Mouse (Mus musculus) G1E (cell line): ENCODE data around the gene Ccdc144b. TPM values are rescaled to one million over a fixed set of nuclear protein-coding genes. Genes with fewer than 3 reads are reported as not detected.

Source experiments
- ATAC-seq: 2 replicates; pipeline ENCODE4 v1.8.0; 2016; ENCODE audit warnings: mild to moderate bottlenecking; ENCODE audit not compliant: insufficient number of reproducible peaks, poor library complexity, low FRiP score, severe bottlenecking; ENCODE audit errors: extremely low read depth
- DNase-seq: peaks from one replicate; pipeline ENCODE4 v3.0.0; 2012; ENCODE audit warnings: low spot score
- H3K27me3 ChIP-seq: 2 replicates; pipeline ENCODE4 v1.6.1; 2012; ENCODE audit warnings: mild to moderate bottlenecking, low read length, inconsistent platforms; ENCODE audit not compliant: insufficient read depth
- H3K36me3 ChIP-seq: replicated peaks from 2 replicates; pipeline ENCODE3; 2012; ENCODE audit warnings: mild to moderate bottlenecking, inconsistent platforms
- H3K4me1 ChIP-seq: 2 replicates; pipeline ENCODE4 v1.6.1; 2012; ENCODE audit warnings: low read depth, low read length, inconsistent platforms, mixed read lengths; ENCODE audit not compliant: insufficient read depth
- H3K4me3 ChIP-seq: 2 replicates; pipeline ENCODE4 v1.5.1; 2012; ENCODE audit warnings: low read depth, mild to moderate bottlenecking, inconsistent platforms, low read length, moderate library complexity, mixed read lengths
- H3K9me3 ChIP-seq: replicated peaks from 2 replicates; pipeline ENCODE4 v1.6.1; 2012; ENCODE audit warnings: inconsistent platforms
- CTCF ChIP-seq: IDR thresholded peaks from 2 replicates; pipeline ENCODE4 v1.5.1; 2012; ENCODE audit warnings: low read depth, low read length, inconsistent platforms, mixed read lengths
- GATA1 ChIP-seq: IDR thresholded peaks from 2 replicates; pipeline ENCODE4 v1.6.1; 2012; ENCODE audit warnings: borderline replicate concordance, low read length, inconsistent platforms, mixed read lengths
- GATA2 ChIP-seq: IDR thresholded peaks from 2 replicates; pipeline ENCODE4 v1.6.1; 2012; ENCODE audit warnings: low read depth, low read length, inconsistent platforms, borderline replicate concordance
- POLR2AphosphoS5 ChIP-seq: IDR thresholded peaks from 2 replicates; pipeline ENCODE4 v1.6.1; 2012; ENCODE audit warnings: low read depth, low read length, inconsistent platforms; ENCODE audit not compliant: insufficient replicate concordance
- TAL1 ChIP-seq: conservative IDR thresholded peaks from 2 replicates; pipeline ENCODE4 v1.6.1; 2012; ENCODE audit warnings: low read depth, low read length, inconsistent platforms, mixed read lengths
- polyA plus RNA-seq: library from polyadenylated mRNA; stranded (reverse); fragments of >175 nt; gene quantifications from 2 replicates; pipeline ENCODE4 v1.2.3, GENCODE M21; 2012
- total RNA-seq, 2 experiments: library from RNA; stranded (forward) in 1 of 2; stranded (reverse) in 1 of 2; fragments of 200-1000 nt in 1 of 2; fragments of >200 nt in 1 of 2; fragmentation: Nextera tagmentation in 1 of 2; gene quantifications; 2 replicates each; pipeline ENCODE4 v1.2.3; 2014 to 2017

Gene Ccdc144b
- total and polyA plus RNA-seq, 3 experiments, result 0.05 TPM; not detected in 2

- Histone ChIP-seq H3K9me3 (no peaks in the 10 kb centered on the region), H3K27me3 (no peaks in the 10 kb centered on the region), H3K4me3 (no peak overlapping the region), H3K4me1 (peaks cover 7% of the 10 kb centered on the region), H3K36me3 (peaks cover 39% of the 10 kb centered on the region)
- ATAC-seq, result no peak
- DNase-seq, result no peak
- TF ChIP-seq GATA2 (no peak), TAL1 (no peak), POLR2AphosphoS5 (no peak), GATA1 (no peak), CTCF (no peak)
Measured at GRCm38 (mm10) chr3:35964928-35965327, 88.4 kb downstream of the Ccdc144b start.

GRCm38 (mm10) chr3:35963921-35964320 lies 89.4 kb downstream of the Ccdc144b start:
- Histone ChIP-seq H3K27me3 (no peaks in the 10 kb centered on the region), H3K36me3 (peaks cover 37% of the 10 kb centered on the region), H3K4me3 (no peak overlapping the region), H3K9me3 (no peaks in the 10 kb centered on the region), H3K4me1 (peaks cover 7% of the 10 kb centered on the region)
- DNase-seq, result no peak
- no peak for ATAC-seq
- no peak for TF ChIP-seq CTCF
- no peak for TF ChIP-seq TAL1
- TF ChIP-seq GATA1, result no peak
- no peak for TF ChIP-seq POLR2AphosphoS5

- no peaks in the 10 kb centered on the region for H3K9me3 ChIP-seq
- DNase-seq (no peak), ATAC-seq (no peak)
- H3K4me1 ChIP-seq, result peaks cover 7% of the 10 kb centered on the region
- H3K27me3 ChIP-seq, result no peaks in the 10 kb centered on the region
- peaks cover 37% of the 10 kb centered on the region for H3K36me3 ChIP-seq
- H3K4me3 ChIP-seq, result no peak overlapping the region
- TF ChIP-seq GATA1 (no peak), POLR2AphosphoS5 (no peak), GATA2 (no peak), CTCF (no peak), TAL1 (no peak)
Measured at GRCm38 (mm10) chr3:35963401-35963800, 89.9 kb downstream of the Ccdc144b start.

- Histone ChIP-seq H3K27me3 (no peaks in the 10 kb centered on the region), H3K36me3 (peaks cover 35% of the 10 kb centered on the region), H3K9me3 (no peaks in the 10 kb centered on the region), H3K4me3 (no peak overlapping the region), H3K4me1 (peaks cover 7% of the 10 kb centered on the region)
- DNase-seq (no peak), ATAC-seq (no peak)
- TF ChIP-seq POLR2AphosphoS5, result no peak
- no peak for TF ChIP-seq TAL1
- TF ChIP-seq GATA1, result no peak
- no peak for TF ChIP-seq CTCF
Measured at GRCm38 (mm10) chr3:35962967-35963366, 90.4 kb downstream of the Ccdc144b start.

Other genes with a start within 250 kb of the Ccdc144b start
- gene Dcun1d1, start 116.1 kb downstream of the Ccdc144b start, total RNA-seq (2014; fragmentation: Nextera tagmentation), result 144 and 220 TPM in 2 replicates
- gene Dcun1d1, start 116.1 kb downstream of the Ccdc144b start, total RNA-seq (2017), result 89.7 and 136 TPM in 2 replicates
- 7.9 and 14.8 TPM in 2 replicates for gene Dcun1d1, start 116.1 kb downstream of the Ccdc144b start, polyA plus RNA-seq
- 12.1 and 13.3 TPM in 2 replicates for gene Mccc1, start 52.9 kb downstream of the Ccdc144b start, total RNA-seq (2014; fragmentation: Nextera tagmentation)
- gene Mccc1, start 52.9 kb downstream of the Ccdc144b start, total RNA-seq (2017), result 8.2 and 8.5 TPM in 2 replicates
- gene Mccc1, start 52.9 kb downstream of the Ccdc144b start, polyA plus RNA-seq, result 1.9 and 2.5 TPM in 2 replicates
- 25.6 and 29.6 TPM in 2 replicates for gene Acad9, start 12.4 kb upstream of the Ccdc144b start, total RNA-seq (2014; fragmentation: Nextera tagmentation)
- gene Acad9, start 12.4 kb upstream of the Ccdc144b start, total RNA-seq (2017), result 26.8 and 29.4 TPM in 2 replicates
- 21.1 and 23.0 TPM in 2 replicates for gene Acad9, start 12.4 kb upstream of the Ccdc144b start, polyA plus RNA-seq
- gene D3Ertd254e, start 97.5 kb upstream of the Ccdc144b start, total RNA-seq (2014; fragmentation: Nextera tagmentation), result 13.5 and 16.3 TPM in 2 replicates
- gene D3Ertd254e, start 97.5 kb upstream of the Ccdc144b start, total RNA-seq (2017), result 9.2 and 10.0 TPM in 2 replicates
- gene D3Ertd254e, start 97.5 kb upstream of the Ccdc144b start, polyA plus RNA-seq, result 0.29 and 0.43 TPM in 2 replicates
- gene Qrfpr, start 168.8 kb upstream of the Ccdc144b start, total RNA-seq (2014; fragmentation: Nextera tagmentation), result not detected in 2 replicates
- 0.17 and 0.22 TPM in 2 replicates for gene Qrfpr, start 168.8 kb upstream of the Ccdc144b start, total RNA-seq (2017)
- gene Qrfpr, start 168.8 kb upstream of the Ccdc144b start, polyA plus RNA-seq, result not detected in 2 replicates